32 mouse cellular contexts compared by ENCODE assay signal in genomic region chr2:49583311-49583710, GRCm38 (mm10).
"Had no signal": no experiment of that assay in that cellular context is flagged by ENCODE, and none has a peak within 500 bp of the region (broad histone marks: within the 10 kb centered on the region; RNA-seq: fewer than 3 reads in every experiment).

No protein-coding gene starts in this region.

- H3K27ac ChIP-seq: heart, embryonic 13.5 days; heart, embryonic 15.5 days; hindbrain, embryonic 10.5 days; hindbrain, embryonic 12.5 days; hindbrain, embryonic 13.5 days; hindbrain, embryonic 14.5 days; hindbrain, embryonic 15.5 days; hindbrain, postnatal 0 days; intestine, embryonic 15.5 days; kidney, embryonic 15.5 days; kidney, postnatal 0 days; layer of hippocampus, adult 2 months; left cerebral cortex, adult 2 months had no signal

- H3K9me3 ChIP-seq: heart, embryonic 13.5 days; heart, embryonic 15.5 days; hindbrain, embryonic 10.5 days; hindbrain, embryonic 12.5 days; hindbrain, embryonic 13.5 days; hindbrain, embryonic 15.5 days; intestine, embryonic 15.5 days; kidney, embryonic 15.5 days had no signal

- H3K27me3 ChIP-seq: heart, embryonic 12.5 days; heart, embryonic 13.5 days; heart, embryonic 15.5 days; hindbrain, embryonic 12.5 days; hindbrain, embryonic 13.5 days; hindbrain, embryonic 15.5 days; intestine, embryonic 15.5 days; kidney, embryonic 15.5 days had no signal

- H3K4me3 ChIP-seq: heart, embryonic 12.5 days; heart, embryonic 13.5 days; heart, embryonic 15.5 days; hindbrain, embryonic 10.5 days; hindbrain, embryonic 12.5 days; hindbrain, embryonic 13.5 days; hindbrain, embryonic 15.5 days; intestine, embryonic 15.5 days; kidney, embryonic 15.5 days; layer of hippocampus, adult 2 months; left cerebral cortex, adult 2 months had no signal

- H3K9ac ChIP-seq: heart, embryonic 12.5 days; heart, embryonic 13.5 days; heart, embryonic 15.5 days; hindbrain, embryonic 12.5 days; hindbrain, embryonic 13.5 days; hindbrain, embryonic 14.5 days; hindbrain, embryonic 15.5 days; intestine, embryonic 15.5 days; kidney, embryonic 15.5 days had no signal

- ATAC-seq: hindbrain, embryonic 16.5 days; hindbrain, postnatal 0 days; inflammation-experienced regulatory T-cells, adult 6 months; intestine, embryonic 15.5 days; intestine, embryonic 16.5 days; intestine, postnatal 0 days had no signal

- DNase-seq: heart, postnatal 10 days; heart, postnatal 4 days; kidney, adult 11 months; kidney, adult 18-20 months; kidney, adult 2 months; kidney, adult 8-10 months; kidney, adult 9 months; kidney, postnatal 10 days; kidney, postnatal 14 days; kidney, postnatal 25 days; kidney, postnatal 36 days; kidney, postnatal 4 days; layer of hippocampus, adult 9-11 months; layer of hippocampus, postnatal 36 days had no signal

- H3K36me3 ChIP-seq: heart, embryonic 12.5 days; heart, embryonic 13.5 days; heart, embryonic 15.5 days; hindbrain, embryonic 10.5 days; hindbrain, embryonic 12.5 days; hindbrain, embryonic 13.5 days; hindbrain, embryonic 15.5 days; intestine, embryonic 15.5 days; kidney, embryonic 15.5 days had no signal

- H3K4me1 ChIP-seq: heart, embryonic 12.5 days; heart, embryonic 13.5 days; heart, embryonic 15.5 days; hindbrain, embryonic 10.5 days; hindbrain, embryonic 12.5 days; hindbrain, embryonic 13.5 days; hindbrain, embryonic 15.5 days; intestine, embryonic 15.5 days; kidney, embryonic 15.5 days had no signal

- H3K4me2 ChIP-seq: heart, embryonic 12.5 days; heart, embryonic 13.5 days; heart, embryonic 15.5 days; hindbrain, embryonic 12.5 days; hindbrain, embryonic 13.5 days; hindbrain, embryonic 14.5 days; hindbrain, embryonic 15.5 days; intestine, embryonic 15.5 days; kidney, embryonic 15.5 days had no signal
